ENCODE assay signal across 9 mouse cellular contexts in the genomic region with DNA sequence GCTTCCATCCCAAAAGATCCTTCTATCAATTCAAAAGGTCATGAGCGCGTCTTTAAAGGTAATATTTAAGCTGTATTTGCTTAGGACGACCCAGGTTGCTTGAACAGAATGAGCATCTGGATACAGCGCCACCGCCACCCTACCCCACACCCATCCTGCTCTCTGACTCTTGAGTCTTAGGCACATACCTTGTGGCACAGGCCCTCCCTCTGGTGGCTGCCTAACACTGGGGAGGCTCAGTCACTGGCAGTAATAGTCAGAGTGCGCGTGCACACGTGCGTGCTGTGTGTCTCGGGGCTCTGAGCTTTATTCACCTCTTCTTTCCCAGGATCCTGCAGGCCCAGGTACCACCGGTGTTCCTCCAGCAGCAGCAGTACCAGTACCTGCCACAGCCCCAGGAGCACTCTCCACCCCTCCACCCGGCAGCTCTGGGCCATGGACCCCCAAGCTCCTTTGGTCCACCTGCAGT. TPM values are rescaled to one million over a fixed set of nuclear protein-coding genes. Genes with fewer than 3 reads are reported as not detected.
DNase-seq lines count a peak whose midpoint lies in the region; ATAC-seq and TF ChIP-seq lines count a peak whose summit lies in the region.
"Had no signal": no experiment of that assay in that cellular context is flagged by ENCODE, and none has a peak within 500 bp of the region (broad histone marks: within the 10 kb centered on the region; RNA-seq: fewer than 3 reads in every experiment).

No protein-coding gene starts in this region.

- no peaks in the 10 kb centered on the region for H3K9me3 ChIP-seq in liver, postnatal 0 days (ENCODE audit: low read length)
- no peaks in the 10 kb centered on the region for H3K9me3 ChIP-seq in forebrain, embryonic 16.5 days (ENCODE audit: control insufficient read depth, low read length)
- H3K9me3 ChIP-seq in stomach, embryonic 15.5 days = no peaks in the 10 kb centered on the region
- H3K9me3 ChIP-seq: liver, embryonic 13.5 days had no signal

- 0 out of 2 replicates have a peak, but pooled peaks have one; percentile 13 for TF ChIP-seq CTCF in liver, postnatal 0 days (IDR thresholded peaks at IDR 0.05; ENCODE audit: low read depth)

- TF ChIP-seq EP300 in liver, postnatal 0 days (IDR thresholded peaks at IDR 0.05; ENCODE audit: low read depth) = no peak

- no peak overlapping the region for H3K4me3 ChIP-seq in liver, postnatal 0 days (ENCODE audit: low read depth, low read length)
- no peak overlapping the region for H3K4me3 ChIP-seq in forebrain, embryonic 16.5 days (replicated peaks; ENCODE audit: low read length)
- no peak overlapping the region for H3K4me3 ChIP-seq in stomach, embryonic 15.5 days (replicated peaks)
- H3K4me3 ChIP-seq: liver, embryonic 13.5 days had no signal

- 84% methylated on average over 12 of the region's 12 CpGs for WGBS in liver, postnatal 0 days (ENCODE audit: insufficient replicate concordance)
- WGBS in forebrain, embryonic 16.5 days = 58% methylated on average over 12 of the region's 12 CpGs
- 74% methylated on average over 12 of the region's 12 CpGs for WGBS in stomach, embryonic 15.5 days

- H3K4me1 ChIP-seq in liver, postnatal 0 days (ENCODE audit: insufficient read depth) = peaks cover 75% of the 10 kb centered on the region
- peaks cover 72% of the 10 kb centered on the region for H3K4me1 ChIP-seq in forebrain, embryonic 16.5 days (replicated peaks; ENCODE audit: control insufficient read depth, insufficient read depth, low read length)
- peaks cover 73% of the 10 kb centered on the region for H3K4me1 ChIP-seq in stomach, embryonic 15.5 days

- peak overlapping the region; percentile 22; the same call in 1 of the 2 replicates for H3K27ac ChIP-seq in liver, postnatal 0 days (ENCODE audit: low read depth)
- H3K27ac ChIP-seq in forebrain, embryonic 16.5 days (ENCODE audit: low read length) = peak overlapping the region; percentile 46
- H3K27ac ChIP-seq in stomach, embryonic 15.5 days = peak overlapping the region; percentile 46

- H3K27me3 ChIP-seq in liver, postnatal 0 days (ENCODE audit: insufficient read depth, low read length) = 0 out of 2 replicates have a peak, but pooled peaks cover 2% of the 10 kb centered on the region
- no peaks in the 10 kb centered on the region for H3K27me3 ChIP-seq in forebrain, embryonic 16.5 days (replicated peaks; ENCODE audit: control insufficient read depth, insufficient read depth, low read length)
- no peaks in the 10 kb centered on the region for H3K27me3 ChIP-seq in stomach, embryonic 15.5 days (replicated peaks)

- no peak for ATAC-seq in liver, postnatal 0 days
- ATAC-seq in forebrain, embryonic 16.5 days = no peak
- no peak for ATAC-seq in stomach, embryonic 15.5 days (ENCODE audit: insufficient read depth, low FRiP score, low read depth)

- no peak for DNase-seq in liver, postnatal 0 days
- DNase-seq in liver = no peak
- peak; percentile 44 to 76 for DNase-seq in kidney, postnatal 25 days
- DNase-seq in layer of hippocampus, adult 9-11 months = no peak
- DNase-seq in layer of hippocampus, postnatal 25 days (ENCODE audit: extremely low spot score in 1 of 2, low spot score in 1 of 2) = no peak
- no peak for DNase-seq in gastrocnemius, adult 18-20 months (ENCODE audit: low spot score)
- DNase-seq: liver, embryonic 13.5 days had no signal

- peaks cover 45% of the 10 kb centered on the region for H3K36me3 ChIP-seq in liver, postnatal 0 days (replicated peaks; ENCODE audit: insufficient read depth, low read length)
- H3K36me3 ChIP-seq in forebrain, embryonic 16.5 days (ENCODE audit: control insufficient read depth, insufficient read depth) = peaks cover 33% of the 10 kb centered on the region
- peaks cover 54% of the 10 kb centered on the region for H3K36me3 ChIP-seq in stomach, embryonic 15.5 days

- H3K4me2 ChIP-seq in liver, postnatal 0 days (ENCODE audit: low read depth, low read length) = no peak overlapping the region
- H3K4me2 ChIP-seq in forebrain, embryonic 16.5 days (ENCODE audit: low read length) = 0 out of 2 replicates have a peak overlapping the region, but pooled peaks have one; percentile 14
- no peak overlapping the region for H3K4me2 ChIP-seq in stomach, embryonic 15.5 days
- H3K4me2 ChIP-seq: liver, embryonic 13.5 days had no signal

- no peak overlapping the region for H3K9ac ChIP-seq in liver, postnatal 0 days (replicated peaks)
- no peak overlapping the region for H3K9ac ChIP-seq in forebrain, embryonic 16.5 days (replicated peaks; ENCODE audit: low read depth, low read length)
- H3K9ac ChIP-seq in stomach, embryonic 15.5 days = no peak overlapping the region
- H3K9ac ChIP-seq: liver, embryonic 13.5 days had no signal

RNA-seq across cellular contexts. Expression of a gene that starts 6.8 kb away (rescaled TPM):
- polyA plus RNA-seq in liver, postnatal 0 days (2015; fragmentation: Nextera tagmentation; extraction: Ambion mirVana) = 5.7 and 6.5 TPM in 2 replicates
- 53.4 and 62.5 TPM in 2 replicates for polyA plus RNA-seq in forebrain, embryonic 16.5 days (2015; fragmentation: Nextera tagmentation; extraction: Ambion mirVana)
- polyA plus RNA-seq in stomach, embryonic 15.5 days (2015; fragmentation: Nextera tagmentation; extraction: Ambion mirVana) = 35.3 and 37.7 TPM in 2 replicates
- 10 to 100 TPM; 19.1 to 24.1 TPM for total RNA-seq in layer of hippocampus, postnatal 25 days (2021)
- total RNA-seq in gastrocnemius, adult 18-20 months (2021) = 10 to 100 TPM; 16.8 to 18.2 TPM

Comparison
In these comparisons a context has a peak if more than half of its experiments do, and no peak if none do; other contexts are left out.
1. DNase-seq: peak in kidney, postnatal 25 days (2 of 2); none in liver, postnatal 0 days (single experiment), liver (single experiment), layer of hippocampus, adult 9-11 months (single experiment), layer of hippocampus, postnatal 25 days (0 of 2) and gastrocnemius, adult 18-20 months (single experiment).
2. Peak in every context shown above with its lines, with median percentiles within 50 percentile points of each other: H3K27ac ChIP-seq.